Mouse (Mus musculus) MEL (cell line): ENCODE data around the gene Sarm1. TPM values are rescaled to one million over a fixed set of nuclear protein-coding genes. Genes with fewer than 3 reads are reported as not detected.
A peak's percentile ranks its signal among the peaks of the same experiment; 100 is the strongest.

Source experiments
- DNase-seq: peaks from one replicate; pipeline ENCODE4 v3.0.0; 2011; ENCODE audit warnings: low read depth, low spot score
- H3K27ac ChIP-seq: 2 replicates; pipeline ENCODE4 v1.5.1; 2012; ENCODE audit warnings: low read depth, mild to moderate bottlenecking, control low read depth, low read length, moderate library complexity; ENCODE audit not compliant: control insufficient read depth
- H3K27me3 ChIP-seq, 2 experiments: fragments of 150-350 bp in 1 of 2; sonication (generic) in 1 of 2; 2 replicates each; pipeline ENCODE4 v1.6.1; 2012; ENCODE audit warnings: low read length in 2 of 2, mild to moderate bottlenecking in 2 of 2, improper control_type of control experiment in 1 of 2, moderate library complexity in 1 of 2; ENCODE audit not compliant: insufficient read depth in 2 of 2, control insufficient read depth in 1 of 2
- H3K36me3 ChIP-seq, 2 experiments: 2 replicates each; pipeline ENCODE4 v1.6.1; 2012 to 2014; ENCODE audit warnings: low read length in 2 of 2, improper control_type of control experiment in 1 of 2, inconsistent platforms in 1 of 2, mild to moderate bottlenecking in 1 of 2; ENCODE audit not compliant: insufficient read depth in 2 of 2, control insufficient read depth in 1 of 2
- H3K4me1 ChIP-seq, 2 experiments: fragments of 150-350 bp in 1 of 2; sonication (generic) in 1 of 2; 2 replicates each; pipeline ENCODE4 v1.6.1; 2012; ENCODE audit warnings: low read length in 2 of 2, improper control_type of control experiment in 1 of 2, mild to moderate bottlenecking in 1 of 2; ENCODE audit not compliant: insufficient read depth in 2 of 2, control insufficient read depth in 1 of 2
- H3K4me3 ChIP-seq, 2 experiments: fragments of 150-350 bp in 1 of 2; sonication (generic) in 1 of 2; 2 replicates each; pipeline ENCODE4 v1.5.1; 2012; ENCODE audit warnings: low read depth in 2 of 2, low read length in 2 of 2, mild to moderate bottlenecking in 2 of 2, moderate library complexity in 2 of 2, control low read depth in 1 of 2, improper control_type of control experiment in 1 of 2; ENCODE audit not compliant: control insufficient read depth in 1 of 2, insufficient read depth in 1 of 2
- H3K79me2 ChIP-seq: 2 replicates; pipeline ENCODE4 v1.6.1; 2012; ENCODE audit warnings: mild to moderate bottlenecking, low read length, moderate library complexity; ENCODE audit not compliant: control insufficient read depth, poor library complexity, insufficient read depth
- H3K9ac ChIP-seq: 2 replicates; pipeline ENCODE4 v1.6.1; 2012; ENCODE audit warnings: low read depth, mild to moderate bottlenecking, control low read depth, low read length, moderate library complexity; ENCODE audit not compliant: control insufficient read depth, poor library complexity, severe bottlenecking
- H3K9me3 ChIP-seq: fragments of 150-350 bp; sonication (generic); replicated peaks from 2 replicates; pipeline ENCODE4 v1.6.1; 2012; ENCODE audit warnings: mild to moderate bottlenecking, low read length, improper control_type of control experiment, moderate library complexity; ENCODE audit not compliant: insufficient read depth
- ELF1 ChIP-seq: IDR thresholded peaks from 2 replicates; pipeline ENCODE4 v1.6.1; 2014; ENCODE audit warnings: low read depth, mild to moderate bottlenecking, inconsistent platforms, low read length, improper control_type of control experiment, moderate library complexity
- EP300 ChIP-seq, 2 experiments: IDR thresholded peaks; 2 replicates each; pipeline ENCODE4 v1.6.1; 2011; ENCODE audit warnings: improper control_type of control experiment in 2 of 2, low read length in 2 of 2, low read depth in 1 of 2, mild to moderate bottlenecking in 1 of 2
- ETS1 ChIP-seq: IDR thresholded peaks from 2 replicates; pipeline ENCODE4 v1.6.1; 2012; ENCODE audit warnings: low read depth, mild to moderate bottlenecking, inconsistent platforms, low read length, improper control_type of control experiment, moderate library complexity
- HCFC1 ChIP-seq: IDR thresholded peaks from 2 replicates; pipeline ENCODE4 v1.6.1; 2012; ENCODE audit warnings: low read depth, mild to moderate bottlenecking, inconsistent platforms, low read length, improper control_type of control experiment, moderate library complexity
- JUND ChIP-seq: IDR thresholded peaks from 2 replicates; pipeline ENCODE4 v1.6.1; 2011; ENCODE audit warnings: low read depth, mild to moderate bottlenecking, improper control_type of control experiment, low read length
- MAX ChIP-seq: IDR thresholded peaks from 2 replicates; pipeline ENCODE4 v1.6.1; 2011; ENCODE audit warnings: low read length, improper control_type of control experiment
- MXI1 ChIP-seq: IDR thresholded peaks from 2 replicates; pipeline ENCODE4 v1.6.1; 2011; ENCODE audit warnings: mild to moderate bottlenecking, low read depth, low read length, improper control_type of control experiment
- MYC ChIP-seq: IDR thresholded peaks from 2 replicates; pipeline ENCODE4 v1.6.1; 2011; ENCODE audit warnings: low read depth, mild to moderate bottlenecking, low read length, improper control_type of control experiment, moderate library complexity
- NELFE ChIP-seq: IDR thresholded peaks from 2 replicates; pipeline ENCODE4 v1.6.1; 2011; ENCODE audit warnings: low read depth, low read length, improper control_type of control experiment
- NRF1 ChIP-seq: IDR thresholded peaks from 2 replicates; pipeline ENCODE4 v1.6.1; 2014; ENCODE audit warnings: low read depth, mild to moderate bottlenecking, inconsistent platforms, low read length, improper control_type of control experiment, moderate library complexity; ENCODE audit not compliant: poor library complexity, insufficient read depth, severe bottlenecking
- POLR2A ChIP-seq, 2 experiments: IDR thresholded peaks; 2 replicates each; pipeline ENCODE4 v1.6.1; 2011 to 2012; ENCODE audit warnings: low read length in 2 of 2, mild to moderate bottlenecking in 2 of 2, control low read depth in 1 of 2, improper control_type of control experiment in 1 of 2, low read depth in 1 of 2, moderate library complexity in 1 of 2; ENCODE audit not compliant: control insufficient read depth in 1 of 2, insufficient read depth in 1 of 2, poor library complexity in 1 of 2
- POLR2AphosphoS2 ChIP-seq: IDR thresholded peaks from 2 replicates; pipeline ENCODE4 v1.6.1; 2011; ENCODE audit warnings: low read length, improper control_type of control experiment
- POLR2AphosphoS5 ChIP-seq: IDR thresholded peaks from 2 replicates; pipeline ENCODE4 v1.6.1; 2012; ENCODE audit warnings: low read depth, borderline replicate concordance, mild to moderate bottlenecking, inconsistent platforms, low read length, moderate library complexity, mixed read lengths
- RCOR1 ChIP-seq: IDR thresholded peaks from 2 replicates; pipeline ENCODE4 v1.6.1; 2012; ENCODE audit warnings: low read depth, mild to moderate bottlenecking, inconsistent platforms, low read length, improper control_type of control experiment
- SIN3A ChIP-seq: IDR thresholded peaks from 2 replicates; pipeline ENCODE4 v1.6.1; 2012; ENCODE audit warnings: low read length, improper control_type of control experiment, inconsistent platforms
- TAL1 ChIP-seq: IDR thresholded peaks from 2 replicates; pipeline ENCODE4 v1.6.1; 2012; ENCODE audit warnings: mild to moderate bottlenecking, inconsistent platforms, low read length, moderate library complexity, mixed read lengths
- TBP ChIP-seq: IDR thresholded peaks from 2 replicates; pipeline ENCODE4 v1.8.0; 2011; ENCODE audit warnings: low read depth, low read length, improper control_type of control experiment
- TCF12 ChIP-seq: IDR thresholded peaks from 2 replicates; pipeline ENCODE4 v1.6.1; 2014; ENCODE audit warnings: low read depth, mild to moderate bottlenecking, inconsistent platforms, low read length, improper control_type of control experiment, moderate library complexity
- USF1 ChIP-seq: IDR thresholded peaks from 2 replicates; pipeline ENCODE4 v1.6.1; 2014; ENCODE audit warnings: low read depth, mild to moderate bottlenecking, inconsistent platforms, low read length, improper control_type of control experiment, moderate library complexity
- USF2 ChIP-seq, 2 experiments: IDR thresholded peaks; 2 replicates each; pipeline ENCODE4 v1.6.1; 2011 to 2012; ENCODE audit warnings: improper control_type of control experiment in 2 of 2, low read length in 2 of 2, borderline replicate concordance in 1 of 2, inconsistent platforms in 1 of 2, low read depth in 1 of 2, mild to moderate bottlenecking in 1 of 2; ENCODE audit not compliant: insufficient read depth in 1 of 2
- ZKSCAN1 ChIP-seq: IDR thresholded peaks from 2 replicates; pipeline ENCODE4 v1.6.1; 2012; ENCODE audit warnings: low read depth, mild to moderate bottlenecking, inconsistent platforms, low read length, improper control_type of control experiment, moderate library complexity
- ZMIZ1 ChIP-seq: IDR thresholded peaks from 2 replicates; pipeline ENCODE4 v1.6.1; 2012; ENCODE audit warnings: low read depth, mild to moderate bottlenecking, inconsistent platforms, low read length, improper control_type of control experiment, moderate library complexity
- ZNF384 ChIP-seq: IDR thresholded peaks from 2 replicates; pipeline ENCODE4 v1.6.1; 2012; ENCODE audit warnings: low read depth, mild to moderate bottlenecking, inconsistent platforms, low read length, improper control_type of control experiment
- polyA plus RNA-seq, 2 experiments: library from polyadenylated mRNA; stranded (reverse) in 1 of 2; unstranded in 1 of 2; fragments of >175 nt in 1 of 2; fragments of >200 nt in 1 of 2; gene quantifications; 2 replicates each; pipeline versions ENCODE4 v1.2.1 to v1.2.4; 2012; ENCODE audit warnings: low replicate concordance in 2 of 2, low read depth in 1 of 2; ENCODE audit not compliant: insufficient read length in 2 of 2, insufficient read depth in 1 of 2, missing spikeins in 1 of 2
- total RNA-seq: library from RNA; depleted of rRNA; stranded (reverse); fragments of 300-350 nt; gene quantifications from 2 replicates; pipeline ENCODE4 v1.2.3, GENCODE M21; 2012

The Sarm1 gene
- total and polyA plus RNA-seq, 3 experiments: 0.73 to 4.3 TPM; not detected in 1

DNA sequence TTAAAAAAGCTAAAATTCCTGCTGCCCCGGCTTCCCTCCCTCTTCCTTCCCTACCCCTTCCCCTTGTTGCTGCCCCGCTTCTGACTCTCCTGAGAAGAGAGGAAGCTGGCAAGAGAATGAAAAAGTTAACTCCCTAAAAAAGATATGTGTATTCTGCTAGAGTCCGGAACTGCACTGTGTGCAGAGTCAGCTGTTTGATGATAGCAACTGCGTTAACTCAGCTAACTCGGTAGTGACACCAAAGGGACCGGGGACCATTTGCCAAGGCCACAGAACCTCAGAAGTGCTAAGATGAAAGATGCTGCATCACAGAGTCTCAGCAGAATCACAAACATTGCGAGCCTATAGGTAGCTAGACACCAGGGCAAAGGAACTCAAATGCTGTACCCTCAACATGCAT lies 30.0 kb downstream of the Sarm1 start (continued):
- TF ChIP-seq ZMIZ1 (no peak), ETS1 (peak; percentile 98), TBP (0 out of 2 replicates have a peak, but pooled peaks have one; percentile 54), JUND (no peak), RCOR1 (peak; percentile 31; the same call in 1 of the 2 replicates), POLR2AphosphoS5 (no peak), USF2 (IDR thresholded peaks at IDR 0.05; ENCODE audit: borderline replicate concordance in 1 of 2, insufficient read depth in 1 of 2, low read depth in 1 of 2, low read length in 2 of 2) (no peak)

DNA sequence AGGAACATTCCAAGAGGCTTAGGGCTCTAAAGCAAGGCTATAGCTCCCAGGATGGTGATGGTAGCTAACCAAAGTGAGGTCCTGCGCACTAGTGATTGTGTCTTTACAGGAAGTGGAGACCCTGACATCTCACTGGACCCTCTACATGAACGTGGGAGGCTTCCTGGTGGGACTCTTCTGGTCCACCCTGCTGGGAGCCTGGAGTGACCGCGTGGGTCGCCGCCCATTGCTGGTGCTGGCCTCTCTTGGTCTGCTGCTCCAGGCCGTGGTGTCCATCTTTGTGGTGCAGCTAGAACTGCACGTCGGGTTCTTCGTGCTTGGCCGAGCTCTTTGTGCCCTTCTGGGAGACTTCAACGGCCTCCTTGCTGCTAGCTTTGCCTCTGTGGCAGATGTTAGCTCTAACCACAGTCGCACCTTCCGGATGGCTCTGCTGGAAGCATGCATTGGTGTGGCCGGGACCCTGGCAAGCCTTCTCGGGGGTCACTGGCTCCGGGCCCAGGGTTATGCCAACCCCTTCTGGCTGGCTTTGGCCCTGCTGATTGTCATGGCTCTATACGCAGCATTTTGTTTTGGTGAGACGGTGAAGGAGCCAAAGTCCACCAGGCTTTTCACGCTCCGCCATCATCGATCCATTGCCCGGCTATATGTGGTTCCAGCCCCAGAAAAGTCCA lies 31.2 kb downstream of the Sarm1 start:
- H3K4me3 ChIP-seq: peak overlapping the region; percentile 85 to 95
- H3K9me3 ChIP-seq: no peaks in the 10 kb centered on the region
- no peak for DNase-seq
- peak overlapping the region; percentile 85 for H3K9ac ChIP-seq
- no peaks in the 10 kb centered on the region for H3K27me3 ChIP-seq
- H3K79me2 ChIP-seq: no peaks in the 10 kb centered on the region; the same call in 1 of the 2 replicates
- TF ChIP-seq ETS1 (no peak; the same call in 1 of the 2 replicates), NRF1 (no peak), SIN3A (0 out of 2 replicates have a peak, but pooled peaks have one; percentile 1), EP300 (IDR thresholded peaks at IDR 0.05; ENCODE audit: low read depth in 1 of 2, low read length in 2 of 2) (no peak), TAL1 (no peak), HCFC1 (no peak), ZNF384 (no peak)
- peaks cover 20 to 44% of the 10 kb centered on the region in 2 experiments for H3K4me1 ChIP-seq
- H3K27ac ChIP-seq: no peak overlapping the region; the same call in 1 of the 2 replicates
- peaks cover 0 to 31% of the 10 kb centered on the region in 2 experiments; a peak in 2 of 4 replicates for H3K36me3 ChIP-seq

DNA sequence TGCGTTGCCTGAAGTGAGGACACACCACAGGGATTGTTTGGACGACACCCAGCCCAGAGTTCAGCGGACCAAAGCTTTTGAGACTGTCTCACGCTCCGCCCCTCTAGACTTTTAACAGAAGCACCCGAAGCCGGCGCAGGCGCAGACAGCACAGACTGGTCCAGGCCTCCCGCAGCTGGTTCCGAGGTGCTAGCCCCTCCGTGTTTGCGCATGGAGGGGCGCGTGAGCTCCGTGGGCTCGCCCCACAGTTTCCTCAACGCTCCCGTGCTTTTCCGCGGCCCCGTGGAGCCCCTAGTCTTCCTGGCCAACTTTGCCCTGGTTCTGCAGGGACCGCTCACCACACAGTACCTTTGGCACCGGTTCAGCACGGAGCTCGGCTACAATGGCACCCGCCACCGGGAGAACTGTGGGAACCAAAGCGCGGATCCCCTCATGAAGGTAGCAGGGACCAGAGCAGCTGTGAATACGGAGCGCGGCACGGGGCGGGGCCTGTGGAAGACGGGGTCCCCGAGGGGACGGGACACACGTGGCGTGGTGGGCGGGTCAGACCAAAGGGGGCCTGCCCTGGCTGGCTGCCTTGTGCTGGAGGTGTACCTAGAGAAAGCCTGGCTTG lies 31.9 kb downstream of the Sarm1 start, which contains the start of gene Slc46a1:
TSS of gene Slc46a1 (plus strand) at position 130 of the 613 bp plus-strand sequence.
- peak within 1 kb of the TSS; percentile 85 to 95 for H3K4me3 ChIP-seq
- H3K9me3 ChIP-seq: no peaks in the 10 kb centered on the region
- peaks cover 0 to 31% of the 10 kb centered on the region in 2 experiments; a peak in 2 of 4 replicates for H3K36me3 ChIP-seq
- H3K27me3 ChIP-seq: no peaks in the 10 kb centered on the region
- H3K9ac ChIP-seq: peak within 1 kb of the TSS; percentile 85
- H3K27ac ChIP-seq: peak within 1 kb of the TSS; percentile 75
- H3K4me1 ChIP-seq: peaks cover 20 to 44% of the 10 kb centered on the region in 2 experiments
- no peaks in the 10 kb centered on the region; the same call in 1 of the 2 replicates for H3K79me2 ChIP-seq
- DNase-seq: peak; percentile 94
- TF ChIP-seq MXI1 (peak; percentile 96), MAX (peak; percentile 92), POLR2AphosphoS2 (peak; percentile 64; the same call in 1 of the 2 replicates), USF2 (IDR thresholded peaks at IDR 0.05; ENCODE audit: borderline replicate concordance in 1 of 2, insufficient read depth in 1 of 2, low read depth in 1 of 2, low read length in 2 of 2) (peak in 1 of 2 experiments; percentile 25; a peak in 1 of 4 replicates), ELF1 (peak; percentile 35; the same call in 1 of the 2 replicates), SIN3A (peak; percentile 92), USF1 (peak; percentile 86), NRF1 (peak; percentile 92), POLR2AphosphoS5 (no peak), MYC (peak; percentile 91), POLR2A (IDR thresholded peaks at IDR 0.05; ENCODE audit: control insufficient read depth in 1 of 2, insufficient read depth in 1 of 2, low read depth in 1 of 2, low read length in 2 of 2, poor library complexity in 1 of 2) (peak; percentile 58 to 70; a peak in 2 of 4 replicates), ZKSCAN1 (no peak), TCF12 (peak; percentile 44; the same call in 1 of the 2 replicates), NELFE (peak; percentile 79), TAL1 (no peak), ZMIZ1 (peak; percentile 79), TBP (peak; percentile 70), HCFC1 (peak; percentile 62), ETS1 (peak; percentile 57; the same call in 1 of the 2 replicates), ZNF384 (no peak)
